Mouse (Mus musculus): ENCODE data around the gene Lrrc38. TPM values are rescaled to one million over a fixed set of nuclear protein-coding genes. Genes with fewer than 3 reads are reported as not detected.
"Not testable (repeated sequence)": the region's sequence is repeated elsewhere in the genome, so short reads cannot be mapped to it uniquely, and the experiment has no call there.

Gene Lrrc38
- polyA plus RNA-seq, 1 experiment from 2014 or later = 0.11 TPM

DNA sequence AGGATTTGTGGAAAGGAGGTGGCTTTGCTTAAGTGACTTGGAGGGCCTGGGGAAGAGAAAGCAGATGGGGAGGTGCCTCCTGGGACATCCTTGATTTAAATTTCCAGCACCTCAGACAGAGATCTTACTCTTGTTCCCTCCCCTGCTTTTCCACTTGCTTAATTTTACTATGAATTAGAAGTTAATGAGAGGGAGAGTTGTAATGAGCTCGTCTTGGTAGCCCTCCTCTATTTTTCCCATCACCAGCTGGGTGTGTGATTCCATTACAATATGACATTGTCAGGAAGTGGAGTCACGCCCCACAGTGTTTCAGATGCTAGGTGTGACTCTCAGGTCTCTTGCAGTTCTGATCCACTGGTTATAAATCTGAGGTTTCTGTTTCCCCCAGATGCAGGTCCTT is 13.5 kb upstream of the Lrrc38 start:
- ATAC-seq (ENCODE audit: insufficient number of reproducible peaks, low FRiP score, low TSS enrichment, low read depth) (no peak), DNase-seq (ENCODE audit: low spot score) (no peak)
- no peak overlapping the region for H3K4me2 ChIP-seq (ENCODE audit: low read depth, severe bottlenecking)
- 51% methylated on average over 2 of the region's 2 CpGs for WGBS
- H3K9me3 ChIP-seq (ENCODE audit: control insufficient read depth, low read length) = no peaks in the 10 kb centered on the region
- H3K4me1 ChIP-seq (ENCODE audit: control insufficient read depth, insufficient read depth, low read length) = no peaks in the 10 kb centered on the region
- H3K4me3 ChIP-seq (ENCODE audit: low read depth, low read length) = no peak overlapping the region
- H3K27ac ChIP-seq (replicated peaks; ENCODE audit: low read depth, low read length) = no peak overlapping the region
- no peaks in the 10 kb centered on the region for H3K36me3 ChIP-seq (ENCODE audit: control insufficient read depth, insufficient read depth, low read length)
- H3K9ac ChIP-seq (ENCODE audit: low read length) = no peak overlapping the region
- no peaks in the 10 kb centered on the region for H3K27me3 ChIP-seq (ENCODE audit: control insufficient read depth, insufficient read depth, low read length)

DNA sequence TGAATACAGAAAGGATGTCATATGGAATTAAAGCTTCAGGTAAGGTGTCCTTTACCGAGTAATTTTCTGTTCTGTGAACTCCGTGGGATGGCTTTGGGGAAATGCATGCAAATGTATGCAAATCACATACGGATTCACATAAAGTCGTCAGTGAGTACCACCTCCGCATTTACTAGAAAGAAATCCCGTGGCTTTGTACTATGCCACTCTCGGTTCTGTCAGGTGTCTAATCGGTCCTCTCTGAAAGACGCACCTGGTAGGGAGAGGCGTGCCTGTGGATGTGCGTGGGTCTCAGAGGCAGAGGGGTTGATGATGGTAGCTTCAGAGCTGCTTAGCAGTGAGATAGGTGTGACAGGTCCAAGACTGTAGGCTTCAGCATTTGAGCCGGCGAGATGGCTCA is 9.7 kb upstream of the Lrrc38 start:
- no peak for ATAC-seq (ENCODE audit: insufficient number of reproducible peaks, low FRiP score, low TSS enrichment, low read depth)
- Histone ChIP-seq H3K9ac (ENCODE audit: low read length) (no peak overlapping the region), H3K4me2 (ENCODE audit: low read depth, severe bottlenecking) (no peak overlapping the region), H3K27ac (replicated peaks; ENCODE audit: low read depth, low read length) (no peak overlapping the region), H3K9me3 (ENCODE audit: control insufficient read depth, low read length) (no peaks in the 10 kb centered on the region), H3K4me1 (ENCODE audit: control insufficient read depth, insufficient read depth, low read length) (no peaks in the 10 kb centered on the region), H3K27me3 (ENCODE audit: control insufficient read depth, insufficient read depth, low read length) (no peaks in the 10 kb centered on the region), H3K36me3 (ENCODE audit: control insufficient read depth, insufficient read depth, low read length) (no peaks in the 10 kb centered on the region), H3K4me3 (ENCODE audit: low read depth, low read length) (no peak overlapping the region)
- no peak for DNase-seq (ENCODE audit: low spot score)
- WGBS = 85% methylated on average over 13 of the region's 13 CpGs

DNA sequence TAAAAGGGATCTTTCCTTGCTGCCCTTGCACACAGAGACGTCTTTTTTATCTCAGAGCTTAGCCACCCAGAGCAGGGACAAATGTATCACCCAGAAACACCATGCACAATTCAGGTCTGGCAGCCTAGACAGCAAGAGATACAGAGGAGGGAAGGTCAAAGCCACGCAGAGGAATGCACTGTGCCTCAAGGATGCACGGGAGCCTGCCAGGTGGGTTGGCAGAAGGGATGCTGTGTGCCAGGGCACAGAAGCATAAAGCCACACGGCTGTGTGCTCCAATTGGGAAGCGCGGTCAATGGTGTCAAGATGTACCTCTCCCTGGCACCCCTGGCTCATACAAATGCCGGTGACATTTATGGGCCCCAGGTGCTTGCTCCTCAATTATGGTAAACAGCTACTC is 8.1 kb upstream of the Lrrc38 start:
- H3K27me3 ChIP-seq (ENCODE audit: control insufficient read depth, insufficient read depth, low read length) = no peaks in the 10 kb centered on the region
- no peaks in the 10 kb centered on the region for H3K9me3 ChIP-seq (ENCODE audit: control insufficient read depth, low read length)
- H3K27ac ChIP-seq (replicated peaks; ENCODE audit: low read depth, low read length) = no peak overlapping the region
- no peaks in the 10 kb centered on the region for H3K4me1 ChIP-seq (ENCODE audit: control insufficient read depth, insufficient read depth, low read length)
- no peak overlapping the region for H3K4me3 ChIP-seq (ENCODE audit: low read depth, low read length)
- 82% methylated on average over 7 of the region's 7 CpGs for WGBS
- DNase-seq (ENCODE audit: low spot score) (no peak), ATAC-seq (ENCODE audit: insufficient number of reproducible peaks, low FRiP score, low TSS enrichment, low read depth) (no peak)
- no peak overlapping the region for H3K9ac ChIP-seq (ENCODE audit: low read length)
- no peaks in the 10 kb centered on the region for H3K36me3 ChIP-seq (ENCODE audit: control insufficient read depth, insufficient read depth, low read length)
- H3K4me2 ChIP-seq (ENCODE audit: low read depth, severe bottlenecking) = no peak overlapping the region

DNA sequence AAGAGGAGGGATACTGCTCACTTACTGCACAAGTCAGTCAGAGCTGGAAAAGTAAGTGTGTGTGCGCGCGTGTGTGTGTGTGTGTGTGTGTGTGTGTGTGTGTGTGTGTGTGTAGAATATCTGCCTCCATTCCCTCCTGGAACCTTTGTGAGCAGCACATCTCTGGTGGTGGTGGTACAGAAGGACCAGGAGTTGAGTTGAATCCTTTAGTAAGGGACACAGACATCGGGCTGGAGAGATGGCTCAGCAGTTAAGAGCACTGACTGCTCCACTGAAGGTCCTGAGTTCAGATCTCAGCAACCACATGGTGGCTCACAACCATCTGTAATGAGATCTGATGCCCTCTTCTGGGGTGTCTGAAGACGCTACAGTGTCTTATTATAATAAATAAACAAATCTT is 4.1 kb upstream of the Lrrc38 start:
- H3K27me3 ChIP-seq (ENCODE audit: control insufficient read depth, insufficient read depth, low read length) = peaks cover 25% of the 10 kb centered on the region
- DNase-seq (ENCODE audit: low spot score); H3K36me3 ChIP-seq (ENCODE audit: control insufficient read depth, insufficient read depth, low read length); H3K9me3 ChIP-seq (ENCODE audit: control insufficient read depth, low read length); ATAC-seq (ENCODE audit: insufficient number of reproducible peaks, low FRiP score, low TSS enrichment, low read depth); H3K4me1 ChIP-seq (ENCODE audit: control insufficient read depth, insufficient read depth, low read length); H3K4me3 ChIP-seq (ENCODE audit: low read depth, low read length); H3K9ac ChIP-seq (ENCODE audit: low read length); H3K4me2 ChIP-seq (ENCODE audit: low read depth, severe bottlenecking); H3K27ac ChIP-seq (replicated peaks; ENCODE audit: low read depth, low read length): not testable (repeated sequence)
- WGBS = 88% methylated on average over 5 of the region's 5 CpGs

DNA sequence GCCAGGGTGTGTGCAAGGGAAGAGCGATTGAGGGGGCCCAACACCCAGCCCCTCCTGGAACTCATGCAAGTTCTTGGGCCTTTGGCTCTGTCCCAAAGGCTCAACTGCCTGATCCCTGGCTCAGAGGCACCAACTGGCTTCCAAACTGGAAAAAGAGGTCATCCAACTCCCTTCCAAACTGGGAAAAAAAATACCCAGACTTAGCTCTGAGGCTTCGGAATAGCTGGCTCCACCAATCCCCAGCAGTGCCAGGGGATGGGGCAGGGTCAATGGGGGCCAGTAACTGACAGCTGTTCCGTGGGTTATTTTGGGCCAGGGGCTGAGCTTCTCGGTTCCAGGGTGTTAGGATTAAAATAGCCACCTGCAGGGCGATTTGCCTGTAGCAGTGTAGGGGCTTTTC is 879 bp upstream of the Lrrc38 start:
- H3K27me3 ChIP-seq (ENCODE audit: control insufficient read depth, insufficient read depth, low read length) = peaks cover 40% of the 10 kb centered on the region
- 25% methylated on average over 5 of the region's 5 CpGs for whole genome bisulfite sequencing
- no peaks in the 10 kb centered on the region for H3K9me3 ChIP-seq (ENCODE audit: control insufficient read depth, low read length)
- no peak for ATAC-seq (ENCODE audit: insufficient number of reproducible peaks, low FRiP score, low TSS enrichment, low read depth)
- DNase-seq (ENCODE audit: low spot score) = no peak
- no peak overlapping the region for H3K4me3 ChIP-seq (ENCODE audit: low read depth, low read length)
- H3K4me1 ChIP-seq (ENCODE audit: control insufficient read depth, insufficient read depth, low read length) = peaks cover 7% of the 10 kb centered on the region
- no peak overlapping the region for H3K27ac ChIP-seq (replicated peaks; ENCODE audit: low read depth, low read length)
- no peaks in the 10 kb centered on the region for H3K36me3 ChIP-seq (ENCODE audit: control insufficient read depth, insufficient read depth, low read length)
- no peak overlapping the region for H3K4me2 ChIP-seq (ENCODE audit: low read depth, severe bottlenecking)
- H3K9ac ChIP-seq (ENCODE audit: low read length) = no peak overlapping the region

DNA sequence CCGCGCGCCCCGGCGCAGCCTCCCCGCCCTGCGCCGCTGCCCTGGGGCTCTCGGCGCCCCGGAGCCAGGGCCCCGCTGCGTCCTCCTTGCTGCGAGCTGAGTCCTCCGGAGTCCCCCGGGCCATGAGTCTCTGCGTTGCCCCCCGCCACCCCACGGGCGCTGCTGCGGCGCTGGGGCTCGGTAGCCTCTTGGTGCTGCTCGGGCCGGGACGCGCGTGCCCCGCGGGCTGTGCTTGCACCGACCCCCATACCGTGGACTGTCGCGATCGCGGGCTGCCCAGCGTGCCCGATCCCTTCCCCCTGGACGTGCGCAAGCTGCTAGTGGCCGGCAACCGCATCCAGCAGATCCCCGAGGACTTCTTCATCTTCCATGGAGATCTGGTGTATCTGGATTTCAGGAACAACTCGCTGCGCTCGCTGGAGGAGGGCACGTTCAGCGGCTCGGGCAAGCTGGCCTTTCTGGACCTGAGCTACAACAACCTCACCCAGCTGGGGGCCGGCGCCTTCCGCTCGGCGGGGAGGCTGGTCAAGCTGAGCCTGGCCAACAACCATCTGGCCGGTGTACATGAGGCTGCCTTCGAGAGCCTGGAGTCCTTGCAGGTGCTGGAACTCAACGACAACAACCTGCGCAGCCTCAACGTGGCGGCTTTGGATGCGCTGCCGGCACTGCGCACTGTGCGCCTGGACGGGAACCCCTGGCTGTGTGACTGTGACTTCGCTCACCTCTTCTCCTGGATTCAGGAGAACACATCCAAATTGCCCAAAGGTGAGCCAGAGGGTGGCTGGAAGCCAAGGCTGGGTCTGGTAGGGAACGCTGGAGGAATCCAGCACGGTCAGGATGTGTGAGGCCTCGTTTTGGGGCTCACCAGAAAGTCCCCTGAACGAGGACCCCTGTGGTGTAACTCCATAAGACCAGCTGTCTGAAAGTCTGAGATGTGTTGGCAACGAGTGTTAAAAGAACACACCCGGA is 774 bp downstream of the Lrrc38 start:
- DNase-seq (ENCODE audit: low spot score) (peak; percentile 59), ATAC-seq (ENCODE audit: insufficient number of reproducible peaks, low FRiP score, low TSS enrichment, low read depth) (0 out of 2 replicates have a peak, but pooled peaks have one; percentile 23)
- H3K4me3 ChIP-seq (ENCODE audit: low read depth, low read length) = peak overlapping the region; percentile 53
- peak overlapping the region; percentile 56 for H3K9ac ChIP-seq (ENCODE audit: low read length)
- H3K27ac ChIP-seq (replicated peaks; ENCODE audit: low read depth, low read length) = no peak overlapping the region
- no peaks in the 10 kb centered on the region for H3K9me3 ChIP-seq (ENCODE audit: control insufficient read depth, low read length)
- H3K4me1 ChIP-seq (ENCODE audit: control insufficient read depth, insufficient read depth, low read length) = peaks cover 7% of the 10 kb centered on the region
- WGBS = 3% methylated on average over 62 of the region's 72 CpGs
- no peaks in the 10 kb centered on the region for H3K36me3 ChIP-seq (ENCODE audit: control insufficient read depth, insufficient read depth, low read length)
- peaks cover 40% of the 10 kb centered on the region for H3K27me3 ChIP-seq (ENCODE audit: control insufficient read depth, insufficient read depth, low read length)
- H3K4me2 ChIP-seq (ENCODE audit: low read depth, severe bottlenecking) = peak overlapping the region; percentile 97

DNA sequence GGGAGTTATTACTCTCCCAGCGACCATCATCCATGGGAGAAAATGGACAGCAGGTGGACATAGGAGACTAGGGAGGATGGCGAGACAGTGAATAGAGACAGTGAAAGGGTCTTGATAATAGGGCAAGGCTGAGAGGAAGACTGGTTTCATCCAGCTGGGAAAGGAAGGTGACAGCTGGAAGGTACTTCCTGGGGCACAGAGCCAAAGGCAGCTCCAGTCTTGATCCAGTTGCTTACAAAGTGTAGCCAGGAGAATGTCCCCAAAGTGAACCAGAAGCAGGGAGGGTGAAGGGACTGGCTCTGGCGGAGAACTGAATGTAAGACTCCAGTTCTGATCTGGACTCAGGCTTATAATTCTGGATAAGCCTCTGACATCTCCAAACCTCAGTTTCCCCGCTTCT is 2.7 kb downstream of the Lrrc38 start:
- ATAC-seq (ENCODE audit: insufficient number of reproducible peaks, low FRiP score, low TSS enrichment, low read depth) (no peak), DNase-seq (ENCODE audit: low spot score) (no peak)
- Histone ChIP-seq H3K4me1 (ENCODE audit: control insufficient read depth, insufficient read depth, low read length) (peaks cover 7% of the 10 kb centered on the region), H3K27me3 (ENCODE audit: control insufficient read depth, insufficient read depth, low read length) (peaks cover 40% of the 10 kb centered on the region), H3K4me3 (ENCODE audit: low read depth, low read length) (no peak overlapping the region), H3K9me3 (ENCODE audit: control insufficient read depth, low read length) (no peaks in the 10 kb centered on the region), H3K27ac (replicated peaks; ENCODE audit: low read depth, low read length) (no peak overlapping the region), H3K9ac (ENCODE audit: low read length) (no peak overlapping the region), H3K36me3 (ENCODE audit: control insufficient read depth, insufficient read depth, low read length) (no peaks in the 10 kb centered on the region), H3K4me2 (ENCODE audit: low read depth, severe bottlenecking) (no peak overlapping the region)
- WGBS = 78% methylated on average over 4 of the region's 4 CpGs

DNA sequence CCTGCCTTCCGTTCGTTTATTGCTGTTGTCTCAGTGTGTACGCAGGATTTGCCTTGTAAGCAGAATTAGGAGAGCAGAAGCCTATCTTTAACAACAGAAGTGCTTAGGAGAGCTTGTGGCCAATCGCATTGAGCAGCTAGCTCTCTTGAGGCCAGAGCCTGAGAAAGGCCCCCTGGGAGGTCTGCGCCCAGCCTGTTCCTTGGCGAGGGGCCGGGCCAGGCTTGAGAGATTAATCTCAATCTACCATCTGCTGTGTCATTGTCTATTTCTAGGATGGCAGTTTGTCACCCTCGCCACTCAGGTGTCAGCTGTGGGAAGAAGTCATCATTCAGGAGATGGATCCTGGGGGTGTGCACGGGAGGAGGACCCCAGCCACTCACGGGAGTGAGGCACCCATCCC is 12.0 kb downstream of the Lrrc38 start:
- H3K9me3 ChIP-seq (ENCODE audit: control insufficient read depth, low read length) = no peaks in the 10 kb centered on the region
- no peaks in the 10 kb centered on the region for H3K36me3 ChIP-seq (ENCODE audit: control insufficient read depth, insufficient read depth, low read length)
- DNase-seq (ENCODE audit: low spot score) (no peak), ATAC-seq (ENCODE audit: insufficient number of reproducible peaks, low FRiP score, low TSS enrichment, low read depth) (no peak)
- H3K4me3 ChIP-seq (ENCODE audit: low read depth, low read length) = no peak overlapping the region
- 74% methylated on average over 10 of the region's 10 CpGs for WGBS
- no peak overlapping the region for H3K27ac ChIP-seq (replicated peaks; ENCODE audit: low read depth, low read length)
- H3K27me3 ChIP-seq (ENCODE audit: control insufficient read depth, insufficient read depth, low read length) = no peaks in the 10 kb centered on the region
- no peaks in the 10 kb centered on the region for H3K4me1 ChIP-seq (ENCODE audit: control insufficient read depth, insufficient read depth, low read length)
- H3K9ac ChIP-seq (ENCODE audit: low read length) = no peak overlapping the region
- no peak overlapping the region for H3K4me2 ChIP-seq (ENCODE audit: low read depth, severe bottlenecking)

All from limb, embryonic 11.5 days (tissue).